Mouse (Mus musculus) mesoderm, embryonic 11.5 days (tissue): ENCODE results near the gene Olfr851.

ENCODE experiments used
- DNase-seq: peaks from one replicate; pipeline ENCODE4 v3.0.0-alpha.2; 2012; ENCODE audit warnings: low read depth, low spot score

Gene Olfr851

DNA sequence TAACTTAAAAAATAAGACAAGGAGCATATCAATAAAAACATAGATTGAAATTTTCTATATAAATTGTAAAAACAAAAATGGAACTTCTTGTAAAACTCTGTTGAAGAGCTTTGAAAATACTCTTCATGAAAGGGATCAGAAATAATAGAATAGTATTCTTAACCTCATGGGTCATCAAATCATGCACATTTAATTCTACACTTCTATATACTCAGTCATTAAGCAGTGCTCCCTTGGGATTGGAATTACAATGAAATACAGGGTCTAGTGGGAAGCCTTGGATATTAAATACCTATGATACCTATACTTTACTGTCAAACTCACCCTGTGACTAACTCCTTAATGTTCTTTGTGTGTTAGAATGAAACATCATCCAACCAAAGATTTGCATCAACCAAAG, at the start of gene Olfr851:
TSS of gene Olfr851 (plus strand) at position 301 of the 400 bp plus-strand sequence.
- no peak for DNase-seq

DNA sequence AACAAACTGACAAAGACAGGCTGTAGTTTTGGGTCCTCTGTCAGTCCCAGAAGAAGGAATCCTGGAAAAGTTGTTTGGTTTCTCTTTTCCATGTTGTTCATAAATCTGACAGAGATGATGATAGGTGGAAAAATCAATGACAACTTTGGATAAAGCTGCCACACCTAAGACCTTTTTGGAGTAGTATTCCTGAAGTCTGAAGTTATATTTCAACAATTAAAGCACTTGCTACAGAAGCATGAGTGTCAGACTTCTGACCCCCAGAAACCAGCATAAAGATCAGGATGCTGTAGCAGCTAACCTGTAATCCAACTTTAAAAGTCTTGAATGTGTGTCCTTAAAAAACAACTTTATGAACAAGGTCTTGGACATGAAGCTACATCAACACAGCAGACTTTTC, 14.9 kb upstream of the Olfr851 start, which contains the start of gene Olfr850:
TSS of gene Olfr850 (minus strand) at position 101 of the 400 bp plus-strand sequence.
- no peak for DNase-seq

DNA sequence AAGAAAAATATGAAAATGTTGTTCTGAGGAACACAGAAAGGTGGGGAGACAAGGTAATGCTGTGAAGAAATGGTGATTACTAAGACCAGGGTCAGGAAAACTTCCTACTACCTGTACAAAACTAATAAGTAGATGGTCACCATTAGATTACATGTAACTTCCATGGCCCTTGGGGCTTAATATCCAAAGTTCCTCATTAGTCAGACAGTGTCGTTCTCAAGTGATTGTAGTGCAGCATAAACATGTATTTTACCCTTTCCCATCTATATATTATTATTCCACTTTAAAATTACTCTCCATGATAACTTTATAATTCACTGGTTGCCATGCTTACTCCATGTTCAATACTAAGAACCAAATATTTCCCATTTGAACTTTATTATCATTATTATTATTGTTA, 47.9 kb downstream of the Olfr851 start, which contains the start of gene Olfr853:
TSS of gene Olfr853 (minus strand) at position 101 of the 400 bp plus-strand sequence.
- DNase-seq, result no peak
